Mouse (Mus musculus): ENCODE measurements around the gene Etfa.

The Etfa gene

GRCm38 (mm10) chr9:55512027-55512543, at the start of gene Etfa:
TSS of gene Etfa (minus strand) at chr9:55512243.
- DNase-seq (ENCODE audit: low read depth, low spot score): peak; percentile 87

GRCm38 (mm10) chr9:55560960-55561359, 48.9 kb upstream of the Etfa start:
- DNase-seq (ENCODE audit: low read depth, low spot score): no peak

GRCm38 (mm10) chr9:55554986-55555385, 42.9 kb upstream of the Etfa start:
- DNase-seq (ENCODE audit: low read depth, low spot score): no peak

- no peak for DNase-seq (ENCODE audit: low read depth, low spot score)
Measured at GRCm38 (mm10) chr9:55549302-55549890, 37.4 kb upstream of the Etfa start.

GRCm38 (mm10) chr9:55548871-55549270, 36.8 kb upstream of the Etfa start:
- DNase-seq (ENCODE audit: low read depth, low spot score): no peak

GRCm38 (mm10) chr9:55546176-55547010, 34.4 kb upstream of the Etfa start:
- DNase-seq (ENCODE audit: low read depth, low spot score): no peak

- DNase-seq (ENCODE audit: low read depth, low spot score): no peak
Measured at GRCm38 (mm10) chr9:55545556-55546175, 33.6 kb upstream of the Etfa start.

- no peak for DNase-seq (ENCODE audit: low read depth, low spot score)
Measured at GRCm38 (mm10) chr9:55544861-55545555, 33.0 kb upstream of the Etfa start.

GRCm38 (mm10) chr9:55543703-55544401, 31.8 kb upstream of the Etfa start:
- no peak for DNase-seq (ENCODE audit: low read depth, low spot score)

GRCm38 (mm10) chr9:55543336-55543702, 31.3 kb upstream of the Etfa start:
- no peak for DNase-seq (ENCODE audit: low read depth, low spot score)

- DNase-seq (ENCODE audit: low read depth, low spot score): no peak
Measured at GRCm38 (mm10) chr9:55542366-55543325, 30.6 kb upstream of the Etfa start.

- no peak for DNase-seq (ENCODE audit: low read depth, low spot score)
Measured at GRCm38 (mm10) chr9:55541681-55542365, 29.8 kb upstream of the Etfa start.

- DNase-seq (ENCODE audit: low read depth, low spot score): no peak
Measured at GRCm38 (mm10) chr9:55540888-55541287, 28.8 kb upstream of the Etfa start.

GRCm38 (mm10) chr9:55540391-55540770, 28.3 kb upstream of the Etfa start:
- no peak for DNase-seq (ENCODE audit: low read depth, low spot score)

GRCm38 (mm10) chr9:55539661-55540390, 27.8 kb upstream of the Etfa start:
- DNase-seq (ENCODE audit: low read depth, low spot score): no peak

- no peak for DNase-seq (ENCODE audit: low read depth, low spot score)
Measured at GRCm38 (mm10) chr9:55539006-55539405, 27.0 kb upstream of the Etfa start.

GRCm38 (mm10) chr9:55538377-55538776, 26.3 kb upstream of the Etfa start, which contains the start of gene Isl2:
TSS of gene Isl2 (plus strand) at chr9:55538672.
- no peak for DNase-seq (ENCODE audit: low read depth, low spot score)

GRCm38 (mm10) chr9:55535907-55536306, 23.9 kb upstream of the Etfa start:
- no peak for DNase-seq (ENCODE audit: low read depth, low spot score)

- no peak for DNase-seq (ENCODE audit: low read depth, low spot score)
Measured at GRCm38 (mm10) chr9:55525716-55526115, 13.7 kb upstream of the Etfa start.
